Mouse (Mus musculus) neural tube, embryonic 14.5 days (tissue): Measurements from ENCODE around the gene Cacna2d2. TPM values are rescaled to one million over a fixed set of nuclear protein-coding genes. Genes with fewer than 3 reads are reported as not detected.
A peak's percentile ranks its signal among the peaks of the same experiment; 100 is the strongest.

Experiments
- ATAC-seq: fragments of 200-750 bp; cut with Nextera tagmentation; 2 replicates; pipeline ENCODE4 v1.8.0; 2017; ENCODE audit warnings: low read depth, mild to moderate bottlenecking, moderate TSS enrichment, moderate library complexity
- H3K27ac ChIP-seq: fragments of 300-500 bp; sonication (generic); 2 replicates; pipeline ENCODE4 v1.5.1; 2014; ENCODE audit warnings: low read depth, mild to moderate bottlenecking, control low read depth, low read length, moderate library complexity, mixed read lengths
- H3K27me3 ChIP-seq: fragments of 300-500 bp; sonication (generic); 2 replicates; pipeline ENCODE4 v1.6.1; 2014; ENCODE audit warnings: low read length; ENCODE audit not compliant: control insufficient read depth, insufficient read depth
- H3K36me3 ChIP-seq: fragments of 300-500 bp; sonication (generic); 2 replicates; pipeline ENCODE4 v1.6.1; 2014; ENCODE audit warnings: low read length, mixed read lengths; ENCODE audit not compliant: control insufficient read depth, insufficient read depth
- H3K4me1 ChIP-seq: fragments of 300-500 bp; sonication (generic); 2 replicates; pipeline ENCODE4 v1.6.1; 2014; ENCODE audit warnings: low read length; ENCODE audit not compliant: control insufficient read depth, insufficient read depth
- H3K4me2 ChIP-seq: fragments of 300-500 bp; sonication (generic); 2 replicates; pipeline ENCODE4 v1.6.1; 2014; ENCODE audit warnings: mild to moderate bottlenecking, low read depth, low read length, control low read depth
- H3K4me3 ChIP-seq: fragments of 300-500 bp; sonication (generic); 2 replicates; pipeline ENCODE4 v1.5.1; 2014; ENCODE audit warnings: low read depth, low read length, control low read depth, mixed read lengths
- H3K9ac ChIP-seq: fragments of 300-500 bp; sonication (generic); replicated peaks from 2 replicates; pipeline ENCODE4 v1.6.1; 2014; ENCODE audit warnings: low read depth, mild to moderate bottlenecking, control low read depth, low read length, mixed read lengths
- H3K9me3 ChIP-seq: fragments of 300-500 bp; sonication (generic); 2 replicates; pipeline ENCODE4 v1.6.1; 2016; ENCODE audit warnings: low read length; ENCODE audit not compliant: control insufficient read depth
- WGBS: fragments of 180-500 bp; shearing (Covaris S2); extraction: QIAGEN DNeasy Blood & Tissue Kit; methylation state at CpG from one replicate; pipeline ENCODE4 v1.1.7; 2014; 5-methylcytosine and 5-hydroxymethylcytosine counted together
- polyA plus RNA-seq: library from polyadenylated mRNA; unstranded; fragments of >200 nt; fragmentation: Nextera tagmentation; extraction: Ambion mirVana; gene quantifications from 2 replicates; pipeline ENCODE4 v1.2.1, GENCODE M21; 2014

Gene Cacna2d2
- polyA plus RNA-seq, 1 experiment from 2014 or later: 10.6 TPM

GRCm38 (mm10) chr9:107541005-107541404 is 141.6 kb downstream of the Cacna2d2 start:
- Histone ChIP-seq H3K27ac (no peak overlapping the region), H3K4me3 (peak overlapping the region; percentile 60), H3K36me3 (peaks cover 33% of the 10 kb centered on the region), H3K27me3 (no peaks in the 10 kb centered on the region), H3K9me3 (no peaks in the 10 kb centered on the region), H3K4me1 (peaks cover 25% of the 10 kb centered on the region), H3K4me2 (peak overlapping the region; percentile 85), H3K9ac (peak overlapping the region; percentile 54)
- ATAC-seq: no peak
- WGBS: 35% methylated on average over 10 of the region's 10 CpGs

GRCm38 (mm10) chr9:107541474-107542351 is 142.3 kb downstream of the Cacna2d2 start, which contains the start of the genes Cyb561d2 and Nprl2:
Gene Cyb561d2, minus strand, starts transcription at chr9:107542193.
Gene Nprl2, plus strand, starts transcription at chr9:107542226.
- Histone ChIP-seq H3K4me3 (peak within 1 kb of the TSS; percentile 60), H3K27ac (0 out of 2 replicates have a peak within 1 kb of the TSS, but pooled peaks have one; percentile 44), H3K36me3 (peaks cover 33% of the 10 kb centered on the region), H3K9me3 (no peaks in the 10 kb centered on the region), H3K9ac (peak within 1 kb of the TSS; percentile 54), H3K4me2 (peak within 1 kb of the TSS; percentile 85), H3K4me1 (peaks cover 24% of the 10 kb centered on the region), H3K27me3 (no peaks in the 10 kb centered on the region)
- 1% methylated on average over 46 of the region's 46 CpGs for WGBS
- peak; percentile 84 for ATAC-seq

- peak; percentile 15 for ATAC-seq
- no peak overlapping the region for H3K27ac ChIP-seq
- H3K27me3 ChIP-seq: no peaks in the 10 kb centered on the region
- H3K36me3 ChIP-seq: peaks cover 33% of the 10 kb centered on the region
- H3K4me2 ChIP-seq: peak overlapping the region; percentile 58
- H3K4me1 ChIP-seq: peaks cover 23% of the 10 kb centered on the region
- 2% methylated on average over 11 of the region's 11 CpGs for WGBS
- peak overlapping the region; percentile 60 for H3K4me3 ChIP-seq
- H3K9ac ChIP-seq: peak overlapping the region; percentile 54
- H3K9me3 ChIP-seq: no peaks in the 10 kb centered on the region
Measured at GRCm38 (mm10) chr9:107542352-107542686, 142.9 kb downstream of the Cacna2d2 start.

GRCm38 (mm10) chr9:107542721-107543120 is 143.3 kb downstream of the Cacna2d2 start:
- ATAC-seq: no peak
- Histone ChIP-seq H3K4me1 (peaks cover 25% of the 10 kb centered on the region), H3K36me3 (peaks cover 32% of the 10 kb centered on the region), H3K4me2 (peak overlapping the region; percentile 58), H3K9ac (0 out of 2 replicates have a peak overlapping the region, but pooled peaks have one; percentile 54), H3K27me3 (no peaks in the 10 kb centered on the region), H3K9me3 (no peaks in the 10 kb centered on the region), H3K4me3 (peak overlapping the region; percentile 60), H3K27ac (no peak overlapping the region)
- WGBS: 44% methylated on average over 8 of the region's 8 CpGs

- Histone ChIP-seq H3K9me3 (no peaks in the 10 kb centered on the region), H3K27ac (no peak overlapping the region), H3K4me2 (no peak overlapping the region), H3K36me3 (peaks cover 27% of the 10 kb centered on the region), H3K4me1 (peaks cover 25% of the 10 kb centered on the region), H3K27me3 (no peaks in the 10 kb centered on the region), H3K4me3 (no peak overlapping the region), H3K9ac (no peak overlapping the region)
- 86% methylated on average over 11 of the region's 11 CpGs for WGBS
- ATAC-seq: no peak
Measured at GRCm38 (mm10) chr9:107543299-107543698, 143.9 kb downstream of the Cacna2d2 start.

GRCm38 (mm10) chr9:107544196-107544700 is 144.8 kb downstream of the Cacna2d2 start:
- no peak overlapping the region for H3K27ac ChIP-seq
- ATAC-seq: no peak
- 95% methylated on average over 17 of the region's 17 CpGs for WGBS
- no peak overlapping the region for H3K4me2 ChIP-seq
- peaks cover 25% of the 10 kb centered on the region for H3K4me1 ChIP-seq
- H3K9me3 ChIP-seq: no peaks in the 10 kb centered on the region
- no peaks in the 10 kb centered on the region for H3K27me3 ChIP-seq
- H3K4me3 ChIP-seq: no peak overlapping the region
- H3K9ac ChIP-seq: no peak overlapping the region
- H3K36me3 ChIP-seq: peaks cover 17% of the 10 kb centered on the region

GRCm38 (mm10) chr9:107544729-107545128 is 145.3 kb downstream of the Cacna2d2 start:
- no peak for ATAC-seq
- H3K9ac ChIP-seq: no peak overlapping the region
- H3K4me1 ChIP-seq: peaks cover 25% of the 10 kb centered on the region
- no peaks in the 10 kb centered on the region for H3K9me3 ChIP-seq
- no peak overlapping the region for H3K27ac ChIP-seq
- no peak overlapping the region for H3K4me2 ChIP-seq
- WGBS: 95% methylated on average over 12 of the region's 12 CpGs
- H3K36me3 ChIP-seq: peaks cover 15% of the 10 kb centered on the region
- H3K27me3 ChIP-seq: no peaks in the 10 kb centered on the region; the same call in 1 of the 2 replicates
- H3K4me3 ChIP-seq: no peak overlapping the region

- H3K4me2 ChIP-seq: no peak overlapping the region
- H3K4me1 ChIP-seq: peaks cover 25% of the 10 kb centered on the region
- H3K9ac ChIP-seq: no peak overlapping the region
- 89% methylated on average over 10 of the region's 10 CpGs for WGBS
- H3K27ac ChIP-seq: no peak overlapping the region
- peaks cover 11% of the 10 kb centered on the region for H3K36me3 ChIP-seq
- no peaks in the 10 kb centered on the region for H3K9me3 ChIP-seq
- H3K4me3 ChIP-seq: no peak overlapping the region
- H3K27me3 ChIP-seq: no peaks in the 10 kb centered on the region; the same call in 1 of the 2 replicates
- no peak for ATAC-seq
Measured at GRCm38 (mm10) chr9:107545199-107545598, 145.8 kb downstream of the Cacna2d2 start.

GRCm38 (mm10) chr9:107545602-107546001 is 146.2 kb downstream of the Cacna2d2 start:
- H3K27me3 ChIP-seq: peaks cover 3% of the 10 kb centered on the region
- H3K9me3 ChIP-seq: no peaks in the 10 kb centered on the region
- ATAC-seq: no peak
- H3K4me1 ChIP-seq: peaks cover 25% of the 10 kb centered on the region
- H3K9ac ChIP-seq: no peak overlapping the region
- no peak overlapping the region for H3K27ac ChIP-seq
- no peak overlapping the region for H3K4me3 ChIP-seq
- no peak overlapping the region for H3K4me2 ChIP-seq
- H3K36me3 ChIP-seq: peaks cover 11% of the 10 kb centered on the region
- 3% methylated on average over 3 of the region's 3 CpGs for WGBS
